Mouse (Mus musculus): ENCODE measurements around the gene Btbd17.

Btbd17 gene

DNA sequence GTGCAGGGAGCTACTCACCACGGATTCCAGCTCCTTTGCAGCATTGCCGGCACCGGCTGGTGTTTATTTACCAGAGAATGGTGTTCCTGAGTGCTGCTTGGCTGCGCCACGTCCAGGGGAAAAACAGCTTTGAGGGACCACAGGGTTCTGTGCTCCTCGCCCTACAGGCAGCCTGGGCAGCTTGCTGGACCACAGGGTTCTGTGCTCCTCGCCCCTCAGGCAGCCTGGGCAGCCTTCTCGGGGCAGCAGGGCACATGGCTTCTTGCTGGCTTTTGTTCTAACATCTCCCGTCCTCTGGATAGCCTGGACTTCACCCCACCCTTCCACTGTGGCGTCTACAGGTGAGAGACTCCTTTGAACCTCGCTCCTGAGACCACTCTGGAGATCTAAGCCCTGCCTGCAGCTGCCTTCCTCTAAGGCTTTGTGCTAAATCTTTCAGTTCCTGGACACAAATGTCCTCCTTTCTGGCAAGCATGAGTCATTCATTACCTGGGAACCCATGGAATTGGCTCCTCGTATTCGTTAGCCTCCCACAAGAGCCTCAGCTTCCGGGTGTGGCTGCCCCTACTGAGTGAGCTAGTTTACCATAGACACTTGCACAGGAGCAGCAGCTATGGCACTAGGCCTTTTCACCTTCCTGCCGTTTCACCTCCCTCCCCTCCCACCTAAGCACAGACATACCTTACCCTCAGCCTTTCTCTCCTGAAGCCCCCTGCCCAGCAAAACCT lies 7.0 kb upstream of the Btbd17 start:
- DNase-seq (ENCODE audit: low spot score), result no peak

DNA sequence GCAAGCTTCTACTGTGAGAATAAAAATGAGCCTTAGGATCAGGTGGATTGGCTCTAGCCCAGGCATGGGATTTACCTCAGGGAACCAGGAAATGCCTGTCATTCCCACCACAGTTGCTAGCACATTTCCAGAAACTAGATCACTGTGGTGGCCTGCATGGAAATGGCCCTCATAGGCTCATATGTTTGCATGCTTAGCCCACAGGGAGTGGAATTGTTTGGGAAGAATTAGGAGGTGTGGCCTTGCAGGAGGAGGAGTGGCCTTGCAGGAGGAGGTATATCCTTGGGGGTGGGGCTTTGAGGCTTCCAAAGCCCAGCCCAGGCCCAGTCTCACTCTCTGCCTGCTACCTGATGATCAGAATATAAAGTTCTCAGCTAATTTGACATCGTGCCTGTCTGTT lies 6.2 kb upstream of the Btbd17 start:
- no peak for DNase-seq (ENCODE audit: low spot score)

DNA sequence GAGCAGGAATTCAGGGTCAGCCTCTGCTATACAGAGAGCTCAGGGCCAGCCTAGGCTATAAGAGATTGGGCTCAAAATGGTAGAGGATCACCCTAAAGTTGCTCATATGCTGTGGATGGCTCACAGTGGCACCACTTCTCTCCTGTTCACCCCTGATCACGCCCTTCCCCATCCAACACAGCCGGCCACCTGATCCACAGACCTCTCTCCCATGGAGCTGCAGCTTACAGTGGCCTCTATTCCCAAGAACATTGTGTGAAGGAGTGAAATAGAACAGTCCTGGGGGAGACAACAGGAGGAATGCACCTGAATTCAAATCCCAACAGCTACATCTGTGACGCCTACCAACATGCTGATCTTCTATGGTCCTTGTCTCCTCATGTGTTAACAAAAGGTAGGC lies 2.9 kb upstream of the Btbd17 start, which contains the start of gene Gpr142:
Gene Gpr142 (plus strand): TSS at position 301 of the 400 bp plus-strand sequence.
- no peak for DNase-seq (ENCODE audit: low spot score)

DNA sequence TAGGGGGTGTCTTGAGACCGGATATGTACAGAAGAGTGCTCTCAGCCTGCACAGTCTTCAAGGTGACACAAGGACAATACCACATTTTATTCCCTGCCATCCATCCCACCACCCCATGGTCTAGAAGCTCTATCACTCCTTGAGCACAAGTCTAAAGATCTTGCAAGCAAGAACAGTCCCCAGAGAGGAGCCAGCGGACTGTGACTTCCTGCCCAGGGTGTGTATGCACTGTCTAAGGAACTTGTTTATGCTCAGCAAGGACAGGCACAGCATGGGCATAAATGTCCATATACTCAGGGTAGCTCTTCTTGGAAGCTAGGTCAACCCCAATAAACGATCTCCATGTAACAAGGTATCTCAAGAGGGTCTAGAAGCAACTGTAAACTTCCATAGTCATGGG lies 2.2 kb upstream of the Btbd17 start:
- DNase-seq (ENCODE audit: low spot score), result no peak

DNA sequence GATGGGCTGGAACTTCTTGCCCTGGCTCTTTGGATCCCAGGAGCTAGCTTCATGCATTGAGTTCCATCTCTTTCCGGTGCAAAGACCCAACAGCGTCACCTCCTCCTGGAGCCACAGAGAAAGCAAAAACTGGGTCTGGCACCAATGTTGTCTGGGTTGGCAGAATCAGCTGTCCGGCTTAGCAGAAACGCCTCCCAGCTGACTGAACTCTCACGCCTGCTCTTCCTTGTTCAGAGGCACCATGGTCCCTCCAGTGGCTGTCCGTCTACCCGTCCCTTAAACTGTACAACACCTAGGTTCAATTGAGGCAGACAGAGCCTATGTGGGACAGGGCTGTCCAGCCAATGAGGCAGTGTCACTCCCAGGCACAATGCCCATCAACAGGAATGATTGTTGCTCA lies 1.4 kb upstream of the Btbd17 start:
- DNase-seq (ENCODE audit: low spot score), result no peak

DNA sequence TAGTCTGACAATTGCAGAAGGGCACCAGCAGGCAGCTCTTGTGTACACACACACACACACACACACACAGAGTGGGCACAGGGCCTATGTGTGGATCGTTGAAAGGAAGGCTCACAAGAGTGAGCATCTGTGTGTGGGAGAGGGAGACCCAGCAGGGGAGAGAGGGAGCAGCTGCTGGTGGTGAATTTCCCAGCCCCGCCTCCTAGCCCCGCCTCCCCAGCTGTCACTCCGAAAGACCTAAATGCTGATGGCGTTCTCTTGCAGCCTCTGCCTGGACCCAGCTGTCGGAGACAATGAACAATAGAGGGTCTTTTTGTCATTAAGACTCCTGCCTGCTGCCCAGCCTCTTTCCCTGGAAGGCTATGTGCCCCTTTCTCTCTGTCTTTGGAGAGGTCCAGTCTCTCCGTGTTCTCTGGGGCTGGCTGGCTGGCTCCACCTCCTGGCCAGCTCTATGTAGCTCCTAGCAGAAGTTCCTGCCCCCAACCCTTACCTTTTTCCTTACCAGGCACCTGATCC lies 456 bp downstream of the Btbd17 start:
- no peak for DNase-seq (ENCODE audit: low spot score)

DNA sequence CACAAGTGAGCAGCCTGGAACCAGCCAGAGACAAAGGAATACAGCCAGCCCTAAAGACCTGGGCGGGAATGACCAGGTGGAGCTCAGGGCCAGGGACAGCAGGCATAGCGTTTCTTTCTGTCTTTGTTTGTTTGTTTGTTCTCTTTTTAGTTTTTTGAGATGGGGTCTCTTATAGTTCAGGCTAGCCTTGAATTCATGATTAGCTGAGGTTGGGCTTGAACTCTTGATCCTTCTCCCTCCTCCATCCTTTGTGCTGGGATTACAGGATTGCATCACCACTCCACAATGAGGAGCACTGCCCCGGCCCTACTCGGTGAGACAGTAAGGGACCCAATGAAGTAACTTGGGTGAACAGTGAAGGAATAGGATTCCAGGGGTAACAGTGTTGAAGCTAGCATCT lies 1.1 kb downstream of the Btbd17 start:
- no peak for DNase-seq (ENCODE audit: low spot score)

DNA sequence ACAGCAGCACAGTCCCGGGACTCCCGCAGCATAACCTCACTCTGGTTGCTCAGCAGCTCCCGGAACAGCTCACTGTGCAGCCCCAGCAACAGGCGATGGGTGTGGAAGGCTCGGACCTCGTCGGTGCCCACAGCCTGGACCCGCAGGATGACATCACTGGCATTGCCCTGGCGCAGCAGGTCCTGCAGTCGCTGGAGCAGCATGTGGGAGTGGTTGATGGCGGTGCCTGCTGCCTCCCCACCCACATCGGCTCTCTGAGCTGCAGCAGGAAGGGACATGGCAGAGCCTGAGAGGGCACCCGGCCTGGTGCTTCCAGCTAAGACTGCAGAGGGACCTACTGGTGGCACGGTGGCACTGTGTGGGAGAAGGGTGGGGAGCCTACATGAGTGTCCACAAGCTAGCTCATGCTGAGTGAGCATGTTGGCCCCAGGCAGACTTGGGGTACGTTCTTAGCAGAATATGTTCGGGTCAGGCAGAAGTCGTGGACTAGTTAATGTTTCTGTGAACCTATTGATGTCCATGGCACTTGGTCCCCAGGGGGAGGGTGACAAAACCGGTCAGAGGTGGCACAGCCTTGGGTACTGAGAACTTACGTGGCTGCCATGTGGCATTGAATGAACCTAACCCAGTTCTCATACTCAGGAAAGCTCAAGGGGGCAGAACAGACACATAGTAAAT lies 1.7 kb downstream of the Btbd17 start:
- DNase-seq (ENCODE audit: low spot score), result no peak

DNA sequence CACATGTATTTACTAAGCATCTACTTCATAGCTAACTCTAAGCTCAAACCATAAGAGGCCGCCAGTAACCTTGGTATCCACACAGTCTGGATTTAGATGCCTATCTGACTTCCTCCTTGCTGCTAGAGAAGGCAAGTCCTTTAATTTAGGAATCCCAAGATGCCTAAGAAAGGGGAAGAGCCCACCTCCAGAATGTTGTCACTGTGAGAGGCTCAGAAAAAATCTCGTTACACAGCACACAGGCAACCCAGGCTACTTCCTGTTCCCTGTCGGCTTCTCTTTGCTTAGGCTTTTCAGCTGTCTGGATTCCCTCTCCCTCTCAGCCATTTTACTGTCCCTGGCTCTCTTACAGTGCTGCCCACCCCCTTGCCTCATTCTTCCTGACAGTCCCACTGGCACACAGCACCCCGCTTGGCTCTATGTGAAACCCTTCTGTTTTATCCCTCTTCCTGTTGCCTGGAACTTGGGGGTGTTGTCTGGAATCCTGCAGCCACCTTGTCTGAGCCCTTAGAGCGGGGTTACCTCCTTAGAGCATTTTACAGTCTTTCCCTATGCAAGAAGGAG lies 2.7 kb downstream of the Btbd17 start:
- DNase-seq (ENCODE audit: low spot score), result no peak

DNA sequence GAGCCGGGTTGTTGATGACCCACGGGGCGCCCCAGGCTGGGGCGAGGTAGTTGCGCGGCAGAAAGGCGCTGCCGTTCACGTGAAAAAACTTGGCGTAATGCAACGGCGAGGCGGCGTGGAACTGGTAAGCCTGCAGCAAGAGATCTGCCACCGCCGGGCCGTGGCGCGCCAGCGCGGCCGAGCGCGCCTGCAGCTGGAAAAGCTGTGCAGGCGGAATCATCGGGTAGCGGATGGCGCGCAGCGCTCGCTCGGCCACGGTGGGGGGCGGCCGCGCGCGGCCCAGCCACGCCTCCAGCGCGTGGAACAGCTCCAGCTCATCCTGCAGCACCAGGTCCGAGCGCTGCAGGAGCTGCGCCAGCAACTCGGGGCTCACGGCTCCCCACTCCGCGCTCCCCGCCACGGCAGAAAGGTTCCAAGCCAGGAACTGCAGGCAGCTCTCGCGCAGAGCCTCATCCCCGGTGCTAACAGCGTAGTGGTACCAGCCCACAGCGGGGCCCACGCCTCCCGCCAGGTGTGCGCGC lies 3.8 kb downstream of the Btbd17 start:
- no peak for DNase-seq (ENCODE audit: low spot score)

DNA sequence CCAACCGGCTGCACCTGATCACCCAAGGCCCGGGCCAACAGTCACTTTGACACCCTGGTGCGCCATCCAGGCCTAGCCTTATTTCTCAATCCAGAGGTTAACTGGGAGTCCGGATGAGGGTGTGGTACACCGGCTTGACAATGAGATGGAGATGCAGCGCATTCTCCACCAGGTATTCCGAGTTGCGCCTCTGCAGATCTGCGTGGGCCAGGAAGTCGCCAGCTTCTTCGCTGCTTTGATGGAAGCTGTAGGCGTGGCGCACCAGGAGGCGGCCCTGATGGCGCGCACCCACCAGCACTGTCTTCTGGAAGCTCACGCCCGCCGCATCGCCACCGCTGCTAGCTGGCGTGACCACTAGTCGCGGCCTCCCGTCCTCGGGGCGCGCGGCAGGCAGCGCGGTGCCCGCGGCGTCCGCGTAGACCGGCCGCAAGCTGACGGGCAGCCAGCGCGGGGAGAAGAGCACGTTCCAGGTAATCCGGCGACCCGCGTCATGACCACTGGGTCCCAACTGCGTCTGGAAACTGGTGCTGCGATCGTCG lies 4.3 kb downstream of the Btbd17 start:
- DNase-seq (ENCODE audit: low spot score), result no peak

DNA sequence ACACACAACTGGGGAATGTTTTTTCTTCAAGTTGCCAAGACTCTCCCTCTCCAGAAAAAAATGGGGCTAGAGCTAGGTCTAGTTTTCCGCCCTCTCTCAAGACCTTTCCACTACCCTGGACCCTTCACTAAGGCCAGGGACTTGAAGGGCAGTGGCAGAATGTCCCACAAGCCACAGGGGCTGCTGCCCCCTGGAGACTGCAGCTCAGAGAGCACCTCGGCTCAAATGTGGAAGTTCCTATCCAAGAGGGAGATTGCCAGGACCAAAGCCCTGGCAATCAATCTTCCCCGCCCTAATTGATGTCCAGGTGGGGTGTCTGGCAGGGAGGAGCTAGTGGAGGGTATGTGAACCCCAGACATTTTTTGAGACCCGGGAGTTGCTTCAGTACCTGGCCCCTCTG lies 4.9 kb downstream of the Btbd17 start:
- DNase-seq (ENCODE audit: low spot score), result no peak

DNA sequence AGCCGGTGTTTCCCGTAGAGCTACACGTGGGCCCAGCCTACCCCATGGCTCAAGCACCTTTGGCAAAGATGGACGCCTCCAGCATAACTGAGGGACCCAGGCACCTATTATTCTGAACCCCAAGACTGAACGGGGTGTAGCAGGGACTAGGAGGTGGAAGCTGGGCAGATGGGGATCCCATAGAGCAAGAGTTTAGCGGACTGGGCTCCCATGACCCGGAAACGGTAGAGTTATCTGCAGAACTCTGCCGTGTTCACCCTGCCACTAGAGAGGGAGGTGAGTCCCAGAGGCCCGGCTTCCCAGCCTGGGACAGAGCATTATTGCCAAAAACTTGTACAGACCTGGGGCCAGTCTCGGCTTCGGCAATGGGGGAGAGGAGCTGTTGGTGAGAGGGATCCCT lies 5.6 kb downstream of the Btbd17 start:
- DNase-seq (ENCODE audit: low spot score), result no peak

DNA sequence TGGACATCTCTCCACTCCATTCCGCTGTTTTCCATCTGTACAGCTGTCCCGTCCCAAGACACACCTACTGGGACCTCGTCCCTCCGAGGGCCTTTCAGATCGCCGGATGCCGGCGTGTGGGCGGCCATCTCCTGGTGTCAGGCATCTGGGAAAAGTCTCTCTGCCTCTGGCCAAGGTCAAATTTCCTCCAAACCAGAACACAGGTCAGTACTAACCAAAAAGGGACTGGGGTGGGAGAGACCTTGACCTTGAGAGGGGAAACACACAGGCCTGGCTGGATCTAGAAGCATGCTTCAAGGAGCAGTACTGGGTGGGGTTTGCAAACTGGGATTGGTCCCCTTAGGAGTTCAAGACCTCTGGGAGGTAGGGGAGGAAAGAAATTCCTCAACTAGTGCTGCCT lies 6.0 kb downstream of the Btbd17 start:
- no peak for DNase-seq (ENCODE audit: low spot score)

DNA sequence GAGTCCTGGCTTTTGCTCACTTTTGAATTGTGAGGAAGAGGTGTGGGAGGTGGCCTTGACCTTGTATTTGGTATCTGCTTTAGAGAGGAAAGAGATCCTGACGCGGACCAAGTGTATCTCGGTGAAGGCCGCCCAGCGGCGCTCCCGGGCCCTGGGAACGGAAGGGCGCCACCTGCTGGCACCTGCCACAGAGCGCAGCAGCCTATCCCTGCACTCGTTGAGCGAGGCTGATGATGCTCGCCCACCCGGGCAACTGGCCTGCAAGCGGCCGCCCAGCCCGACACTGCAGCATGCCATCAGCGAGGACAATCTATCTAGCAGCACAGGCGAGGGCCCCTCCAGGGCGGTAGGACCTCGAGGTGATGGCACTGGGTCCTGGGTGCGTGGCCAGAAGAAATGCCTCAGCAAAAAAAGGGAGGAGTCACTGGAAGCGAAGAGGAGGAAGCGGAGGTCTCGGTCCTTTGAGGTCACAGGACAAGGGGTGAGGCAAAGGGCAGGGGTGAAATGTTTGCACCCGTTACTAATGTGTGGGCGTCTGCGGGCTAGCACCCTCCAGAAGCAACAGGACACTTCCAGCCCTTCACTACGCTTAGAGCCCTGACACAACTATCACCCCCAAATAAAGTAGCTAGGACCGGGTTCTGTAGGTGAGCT lies 6.6 kb downstream of the Btbd17 start:
- DNase-seq (ENCODE audit: low spot score), result peak; percentile 46

DNA sequence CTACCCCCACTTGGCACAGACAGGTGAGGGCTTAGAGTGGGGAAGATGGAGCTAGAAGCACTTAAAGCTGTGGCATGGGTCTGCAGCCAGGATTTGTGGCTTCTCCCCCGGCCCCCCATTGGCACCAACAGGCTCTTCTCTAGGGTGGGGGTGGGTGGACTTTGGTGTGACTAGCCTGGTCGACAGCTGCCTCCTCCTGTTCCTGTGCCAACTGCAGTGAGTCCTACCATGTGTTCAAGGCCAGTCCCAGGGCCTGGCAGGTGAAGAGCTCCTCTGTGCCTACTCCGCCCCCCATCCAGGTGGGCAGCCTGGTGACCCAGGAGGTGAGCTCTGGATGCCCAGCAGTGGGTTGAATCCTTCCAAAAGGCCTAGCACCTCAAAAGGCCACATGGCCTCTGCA lies 8.1 kb downstream of the Btbd17 start:
- DNase-seq (ENCODE audit: low spot score), result no peak

DNA sequence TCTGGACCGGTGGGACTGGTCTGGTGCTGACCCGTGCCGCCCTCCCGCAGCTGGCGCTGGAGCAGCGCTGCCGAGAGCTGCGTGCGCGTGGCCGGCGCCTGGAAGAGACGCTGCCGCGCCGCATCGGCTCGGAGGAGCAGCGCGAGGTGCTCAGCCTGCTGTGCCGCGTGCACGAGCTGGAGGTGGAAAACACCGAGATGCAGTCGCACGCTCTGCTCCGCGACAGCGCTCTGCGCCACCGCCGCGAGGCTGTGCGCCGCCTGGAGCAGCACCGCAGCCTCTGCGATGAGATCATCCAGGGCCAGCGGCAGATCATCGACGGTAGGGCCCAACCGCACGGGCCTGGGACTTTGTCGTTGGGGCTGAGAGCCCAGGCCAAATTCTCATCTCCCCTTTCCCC lies 9.4 kb downstream of the Btbd17 start:
- no peak for DNase-seq (ENCODE audit: low spot score)

DNA sequence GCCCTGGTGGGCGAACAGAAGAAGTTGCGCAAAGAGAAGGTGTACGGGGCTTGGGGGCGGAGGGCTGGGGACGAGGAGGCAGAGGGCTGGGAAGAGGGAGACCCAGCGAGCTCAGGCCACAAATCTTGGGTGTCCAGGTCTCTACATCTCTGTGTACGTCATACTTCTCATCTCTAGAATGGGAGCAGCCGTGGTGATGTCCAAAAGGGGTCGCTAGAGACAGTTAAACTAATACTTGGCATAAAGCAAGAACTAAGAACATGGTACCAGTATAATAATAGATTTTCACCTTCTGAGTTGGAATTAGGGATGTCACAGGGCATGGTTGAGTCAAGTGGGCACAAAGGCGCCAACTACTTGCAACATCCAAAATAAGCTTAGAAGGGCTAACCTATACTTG lies 9.9 kb downstream of the Btbd17 start:
- DNase-seq (ENCODE audit: low spot score), result no peak

DNA sequence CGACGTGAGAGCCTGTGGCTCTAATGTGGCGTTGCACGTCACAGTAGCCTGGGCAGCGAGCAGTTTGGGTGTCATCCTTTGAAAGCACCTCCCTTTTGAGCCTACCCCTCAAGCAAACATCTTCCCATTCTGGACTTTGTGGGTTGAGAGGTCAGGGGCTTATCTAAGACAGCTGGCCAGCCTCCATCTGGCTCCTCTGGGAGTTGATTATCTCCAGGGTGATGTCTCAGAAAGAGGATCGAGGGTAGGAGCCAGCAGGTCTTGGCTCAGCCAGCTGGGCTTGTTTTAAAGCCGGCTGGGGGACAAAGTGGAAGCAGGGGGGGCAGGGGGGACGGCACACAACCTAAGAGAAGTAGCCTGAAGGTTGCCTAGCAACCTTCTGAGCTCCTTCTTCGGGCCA lies 15.7 kb downstream of the Btbd17 start:
- no peak for DNase-seq (ENCODE audit: low spot score)

DNA sequence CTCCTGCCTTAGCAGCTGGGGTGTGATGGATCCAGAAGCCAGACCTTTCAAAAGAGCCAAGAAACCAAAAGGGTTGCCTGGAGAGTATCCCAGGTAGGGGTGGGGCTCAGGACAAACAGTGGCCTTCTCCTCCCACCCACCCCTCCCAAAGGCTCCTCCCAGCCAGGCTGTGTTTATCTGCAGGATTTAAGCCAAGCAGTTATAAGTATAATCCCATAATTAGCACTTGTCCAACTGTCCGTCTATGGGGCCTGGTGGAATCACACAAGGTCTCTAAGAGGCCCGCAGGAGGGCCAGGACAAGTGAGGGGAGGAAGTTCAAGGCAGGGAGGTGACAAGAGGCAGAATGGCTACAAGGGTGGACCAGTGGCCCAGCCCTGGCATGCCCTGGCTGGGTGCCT lies 23.8 kb downstream of the Btbd17 start:
- DNase-seq (ENCODE audit: low spot score), result no peak

DNA sequence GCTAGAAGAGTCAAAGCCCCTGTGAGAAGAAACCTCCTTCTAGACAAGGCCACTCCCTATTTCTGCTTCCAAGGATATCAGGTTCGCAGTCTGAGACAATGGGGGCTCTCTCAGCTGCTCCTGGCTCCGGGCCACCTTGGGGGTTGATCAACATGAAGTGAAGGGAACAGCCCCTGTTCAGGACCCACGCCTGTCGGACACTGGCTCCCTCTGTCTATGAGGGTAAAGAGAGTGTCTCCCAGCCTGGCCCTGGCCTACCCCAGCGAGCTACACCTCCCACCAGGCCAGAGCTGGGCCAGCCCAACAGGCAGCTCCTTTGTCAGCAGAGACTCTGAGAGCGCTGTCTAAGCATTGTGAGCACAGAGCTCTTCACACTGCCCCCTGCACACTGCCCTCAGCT lies 25.8 kb downstream of the Btbd17 start:
- no peak for DNase-seq (ENCODE audit: low spot score)

Measured in spleen, adult 12 weeks (tissue).